Mouse (Mus musculus): ENCODE measurements around the gene Zfp40. TPM values are rescaled to one million over a fixed set of nuclear protein-coding genes. Genes with fewer than 3 reads are reported as not detected.
A peak's percentile ranks its signal among the peaks of the same experiment; 100 is the strongest.
"Not testable (repeated sequence)": the region's sequence is repeated elsewhere in the genome, so short reads cannot be mapped to it uniquely, and the experiment has no call there.

The Zfp40 gene
- 0.96 and 1.9 TPM in 2 replicates for polyA plus RNA-seq (2012; rRNA removed)

GRCm38 (mm10) chr17:23192453-23193379 is at the start of gene Zfp40:
TSS of gene Zfp40 (minus strand) at chr17:23193252.
- 2% methylated on average over 27 of the region's 27 CpGs for WGBS
- peaks cover 4% of the 10 kb centered on the region for H3K4me1 ChIP-seq (ENCODE audit: control insufficient read depth, insufficient read depth, low read length)
- TF ChIP-seq POLR2A (IDR thresholded peaks at IDR 0.05; ENCODE audit: borderline replicate concordance, extremely low read depth, low read depth, low read length), result peak; percentile 44; the same call in 1 of the 2 replicates
- TF ChIP-seq CTCF (IDR thresholded peaks at IDR 0.05; ENCODE audit: insufficient read depth, low read length), result no peak
- peak within 1 kb of the TSS; percentile 86 for H3K4me3 ChIP-seq (replicated peaks; ENCODE audit: extremely low read depth, low read depth, low read length)
- DNase-seq, result peak; percentile 89

- no peak overlapping the region for H3K4me3 ChIP-seq (replicated peaks; ENCODE audit: extremely low read depth, low read depth, low read length)
- H3K4me1 ChIP-seq (ENCODE audit: control insufficient read depth, insufficient read depth, low read length), result no peaks in the 10 kb centered on the region
- no peak for DNase-seq
- 87% methylated on average over 2 of the region's 2 CpGs for WGBS
- TF ChIP-seq CTCF (IDR thresholded peaks at IDR 0.05; ENCODE audit: insufficient read depth, low read length) (no peak), POLR2A (IDR thresholded peaks at IDR 0.05; ENCODE audit: borderline replicate concordance, extremely low read depth, low read depth, low read length) (no peak)
These were observed 25.3 kb upstream of the Zfp40 start for GRCm38 (mm10) chr17:23218320-23218719.

- H3K4me3 ChIP-seq (replicated peaks; ENCODE audit: extremely low read depth, low read depth, low read length); DNase-seq; H3K4me1 ChIP-seq (ENCODE audit: control insufficient read depth, insufficient read depth, low read length): not testable (repeated sequence)
- WGBS, result 0% methylated on average over 1 of the region's 1 CpGs
These were observed 6.8 kb upstream of the Zfp40 start for GRCm38 (mm10) chr17:23199856-23200255.

- DNase-seq, result peak; percentile 44
- WGBS, result under 1% methylated on average over 11 of the region's 11 CpGs
- TF ChIP-seq POLR2A (IDR thresholded peaks at IDR 0.05; ENCODE audit: borderline replicate concordance, extremely low read depth, low read depth, low read length) (no peak), CTCF (IDR thresholded peaks at IDR 0.05; ENCODE audit: insufficient read depth, low read length) (no peak)
- H3K4me3 ChIP-seq (replicated peaks; ENCODE audit: extremely low read depth, low read depth, low read length), result peak overlapping the region; percentile 52
- peaks cover 4% of the 10 kb centered on the region for H3K4me1 ChIP-seq (ENCODE audit: control insufficient read depth, insufficient read depth, low read length)
These were observed 389 bp upstream of the Zfp40 start for GRCm38 (mm10) chr17:23193441-23193840.

GRCm38 (mm10) chr17:23187680-23188079 is 5.4 kb downstream of the Zfp40 start:
- H3K4me1 ChIP-seq (ENCODE audit: control insufficient read depth, insufficient read depth, low read length), result peaks cover 4% of the 10 kb centered on the region
- 37% methylated on average over 2 of the region's 2 CpGs for WGBS

More at GRCm38 (mm10) chr17:23187680-23188079, 5.4 kb downstream of the Zfp40 start:
- DNase-seq, result no peak
- H3K4me3 ChIP-seq (replicated peaks; ENCODE audit: extremely low read depth, low read depth, low read length), result no peak overlapping the region
- TF ChIP-seq POLR2A (IDR thresholded peaks at IDR 0.05; ENCODE audit: borderline replicate concordance, extremely low read depth, low read depth, low read length), result no peak
- TF ChIP-seq CTCF (IDR thresholded peaks at IDR 0.05; ENCODE audit: insufficient read depth, low read length), result no peak

Other genes with a start within 250 kb of the Zfp40 start
- gene Vmn2r-ps130, start 132.1 kb downstream of the Zfp40 start, polyA plus RNA-seq (2012; rRNA removed), result not detected in 2 replicates
- not detected in 2 replicates for gene Vmn2r114, start 119.3 kb upstream of the Zfp40 start, polyA plus RNA-seq (2012; rRNA removed)
- gene Vmn2r115, start 150.5 kb upstream of the Zfp40 start, polyA plus RNA-seq (2012; rRNA removed), result not detected in 2 replicates
- gene Vmn2r116, start 191.4 kb upstream of the Zfp40 start, polyA plus RNA-seq (2012; rRNA removed), result not detected in 2 replicates